21 mouse cellular contexts compared by ENCODE assay signal in the genomic region with DNA sequence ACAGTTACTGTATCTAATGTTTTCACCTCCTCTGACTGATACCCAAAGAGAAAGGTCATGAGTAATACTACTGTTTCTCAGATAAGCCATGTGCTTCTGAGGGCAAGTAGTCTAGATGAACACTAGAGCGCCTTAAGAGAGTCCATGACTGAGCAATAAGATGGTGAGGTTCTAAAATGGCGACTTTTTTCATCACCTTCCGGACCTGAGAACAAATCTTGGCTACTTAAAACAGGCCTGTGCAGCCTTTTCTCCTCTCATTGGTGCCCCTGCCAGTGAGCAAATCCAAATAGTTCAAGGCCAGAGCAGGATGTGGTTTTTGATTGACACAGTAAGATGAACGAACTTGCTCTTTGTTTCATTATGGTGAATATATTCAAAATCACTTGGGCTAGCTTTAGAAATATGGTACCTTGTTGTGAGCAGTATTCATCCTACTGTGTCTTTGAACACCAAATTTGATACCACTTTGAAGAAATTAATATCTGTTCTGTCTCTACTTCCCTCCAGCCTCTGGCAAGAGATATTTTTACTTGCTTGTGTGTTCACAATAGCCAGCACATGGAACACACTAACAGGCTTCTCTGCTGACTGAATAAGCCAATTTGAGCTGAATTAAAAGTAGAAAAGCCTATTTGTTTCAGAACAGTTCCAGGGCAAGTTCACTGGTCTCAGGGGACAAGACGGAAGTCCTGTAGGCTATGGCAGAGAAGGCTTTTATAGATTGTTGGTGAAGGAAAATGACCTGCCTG. TPM values are rescaled to one million over a fixed set of nuclear protein-coding genes. Genes with fewer than 3 reads are reported as not detected.
A peak's percentile ranks its signal among the peaks of the same experiment; 100 is the strongest.
DNase-seq lines count a peak whose midpoint lies in the region; ATAC-seq lines count a peak whose summit lies in the region.
"Had no signal": no experiment of that assay in that cellular context is flagged by ENCODE, and none has a peak within 500 bp of the region (broad histone marks: within the 10 kb centered on the region; RNA-seq: fewer than 3 reads in every experiment).

No protein-coding gene starts in this region.

- H3K27ac ChIP-seq in midbrain, embryonic 16.5 days (ENCODE audit: low read length) = no peak overlapping the region
- H3K27ac ChIP-seq: embryonic facial prominence, embryonic 15.5 days; forebrain, embryonic 13.5 days; heart, embryonic 15.5 days; hindbrain, embryonic 12.5 days; kidney, postnatal 0 days; limb, embryonic 15.5 days; lung, embryonic 15.5 days had no signal

- WGBS in midbrain, embryonic 16.5 days = 89% methylated on average over 5 of the region's 5 CpGs

- no peaks in the 10 kb centered on the region for H3K27me3 ChIP-seq in midbrain, embryonic 16.5 days (ENCODE audit: control insufficient read depth, insufficient read depth, low read depth, low read length)
- H3K27me3 ChIP-seq: embryonic facial prominence, embryonic 15.5 days; forebrain, embryonic 13.5 days; heart, embryonic 15.5 days; hindbrain, embryonic 12.5 days; limb, embryonic 15.5 days; lung, embryonic 15.5 days; megakaryocyte, embryonic 14.5 days had no signal

- no peaks in the 10 kb centered on the region for H3K9me3 ChIP-seq in midbrain, embryonic 16.5 days (replicated peaks; ENCODE audit: control insufficient read depth, low read length, poor library complexity, severe bottlenecking)
- H3K9me3 ChIP-seq: embryonic facial prominence, embryonic 15.5 days; forebrain, embryonic 13.5 days; heart, embryonic 15.5 days; hindbrain, embryonic 12.5 days; limb, embryonic 15.5 days; lung, embryonic 15.5 days; megakaryocyte, embryonic 14.5 days had no signal

- no peak overlapping the region for H3K4me2 ChIP-seq in midbrain, embryonic 16.5 days (ENCODE audit: low read length)
- H3K4me2 ChIP-seq: embryonic facial prominence, embryonic 15.5 days; forebrain, embryonic 13.5 days; heart, embryonic 15.5 days; hindbrain, embryonic 12.5 days; limb, embryonic 15.5 days; lung, embryonic 15.5 days had no signal

- no peaks in the 10 kb centered on the region for H3K36me3 ChIP-seq in midbrain, embryonic 16.5 days (ENCODE audit: control insufficient read depth, insufficient read depth, low read length)
- H3K36me3 ChIP-seq: embryonic facial prominence, embryonic 15.5 days; heart, embryonic 15.5 days; hindbrain, embryonic 12.5 days; limb, embryonic 15.5 days; lung, embryonic 15.5 days had no signal

- H3K4me1 ChIP-seq in midbrain, embryonic 16.5 days (ENCODE audit: control insufficient read depth, insufficient read depth, low read length) = no peaks in the 10 kb centered on the region
- H3K4me1 ChIP-seq: embryonic facial prominence, embryonic 15.5 days; forebrain, embryonic 13.5 days; heart, embryonic 15.5 days; hindbrain, embryonic 12.5 days; limb, embryonic 15.5 days; lung, embryonic 15.5 days had no signal

- peak; percentile 92 for ATAC-seq in activated CD4-positive, CD25-positive, alpha-beta regulatory T cell, adult 4 months
- ATAC-seq in monocyte, adult 5-6 weeks (replicated peaks; ENCODE audit: insufficient number of reproducible peaks, low FRiP score, low TSS enrichment, poor library complexity, severe bottlenecking) = peak; percentile 34
- no peak for ATAC-seq in cerebellum, adult (ENCODE audit: insufficient number of reproducible peaks, low FRiP score, low TSS enrichment)
- no peak for ATAC-seq in midbrain, embryonic 16.5 days
- ATAC-seq: intestine, postnatal 0 days had no signal

- no peak overlapping the region for H3K4me3 ChIP-seq in midbrain, embryonic 16.5 days (ENCODE audit: low read depth, low read length)
- H3K4me3 ChIP-seq: embryonic facial prominence, embryonic 15.5 days; forebrain, embryonic 13.5 days; heart, embryonic 15.5 days; hindbrain, embryonic 12.5 days; limb, embryonic 15.5 days; lung, embryonic 15.5 days had no signal

- no peak overlapping the region for H3K9ac ChIP-seq in midbrain, embryonic 16.5 days (ENCODE audit: low read depth, low read length)
- H3K9ac ChIP-seq: embryonic facial prominence, embryonic 15.5 days; forebrain, embryonic 13.5 days; heart, embryonic 15.5 days; hindbrain, embryonic 12.5 days; limb, embryonic 15.5 days; lung, embryonic 15.5 days had no signal

- peak; percentile 81 for DNase-seq in 416B (ENCODE audit: low read depth)
- peak; percentile 53 for DNase-seq in CD4-positive helper T cell, adult 2 months (ENCODE audit: low read depth, low spot score)
- DNase-seq in Muller cell, postnatal 12 days (ENCODE audit: inconsistent ontology term) = no peak
- DNase-seq in urinary bladder, adult 2 months (ENCODE audit: low spot score) = no peak
- DNase-seq: cerebellum, adult 18-20 months; heart, adult 18-20 months had no signal

RNA-seq across cellular contexts. Expression of a gene that starts 38.7 kb away (rescaled TPM):
- 1 to 10 TPM in 1 of 2 experiments, not detected in 1; 3.7 TPM for polyA plus RNA-seq in activated CD4-positive, CD25-positive, alpha-beta regulatory T cell, adult 4 months (2017; shearing (Covaris generic))
- total RNA-seq in monocyte, adult 5-6 weeks (2017) = 1.0 to 5.3 TPM in 2 of 3 replicates, not detected in the other
- 0.03 and 0.15 TPM in 2 replicates for polyA plus RNA-seq in urinary bladder, adult 2 months (2012; rRNA removed)
- not detected in 2 replicates for polyA plus RNA-seq in midbrain, embryonic 16.5 days (2015; fragmentation: Nextera tagmentation; extraction: Ambion mirVana)
- polyA plus RNA-seq: brain, embryonic 14.5 days; cortical plate, adult 2 months; forebrain, embryonic 13.5 days; heart, embryonic 15.5 days; hindbrain, embryonic 12.5 days; intestine, postnatal 0 days; kidney, postnatal 0 days; lung, embryonic 15.5 days had no signal

Comparison
In these comparisons a context has a peak if more than half of its experiments do, and no peak if none do; other contexts are left out.
1. DNase-seq: peak in 416B (single experiment) and CD4-positive helper T cell, adult 2 months (single experiment); none in Muller cell, postnatal 12 days (single experiment) and urinary bladder, adult 2 months (single experiment).
2. ATAC-seq: peak in activated CD4-positive, CD25-positive, alpha-beta regulatory T cell, adult 4 months (single experiment) and monocyte, adult 5-6 weeks (single experiment); none in cerebellum, adult (single experiment) and midbrain, embryonic 16.5 days (single experiment).